Mouse (Mus musculus) Patski (cell line): ENCODE results near the gene Paxx. TPM values are rescaled to one million over a fixed set of nuclear protein-coding genes. Genes with fewer than 3 reads are reported as not detected.
A peak's percentile ranks its signal among the peaks of the same experiment; 100 is the strongest.

Experiments used
- ATAC-seq: fragments of 100-300 bp; one replicate; pipeline ENCODE4 v1.8.0; 2021
- CTCF ChIA-PET: fragments of 350-600 bp; sonication (Branson Sonifier 250); formaldehyde crosslinking; loops from one replicate; lab custom pipeline; 2022; ENCODE audit warnings: inconsistent platforms; lab: Charles Lee
- POLR2A ChIA-PET: fragments of 350-600 bp; sonication (Branson Sonifier 250); formaldehyde crosslinking; loops from one replicate; lab custom pipeline; 2022; ENCODE audit warnings: antibody characterized with exemption, inconsistent platforms; lab: Charles Lee
- DNase-seq: peaks from one replicate; pipeline ENCODE4 v3.0.0-alpha.2; 2011; ENCODE audit warnings: low read depth, low spot score
- H3K27me3 ChIP-seq: fragments of 371-371 bp; one replicate; pipeline ENCODE4 v1.5.1; 2021
- CTCF ChIP-seq: fragments of 100-300 bp; IDR thresholded peaks from one replicate; pipeline ENCODE4 v1.5.1; 2021
- in situ Hi-C: fragments of 300-500 bp; cut with MboI; formaldehyde crosslinking; loops from 3 replicates; pipeline ENCODE4 v1.11.1; 2018; ENCODE audit warnings: low pct_unique_long_range_greater_than_20kb, mixed read lengths
- polyA plus RNA-seq: library from polyadenylated mRNA; unstranded; gene quantifications from one replicate; pipeline ENCODE4 v1.2.3, GENCODE M21; 2021

The Paxx gene
- polyA plus RNA-seq: 23.3 TPM

- in situ Hi-C loops: no loop called here
- DNase-seq (peak; percentile 92), ATAC-seq (peak; percentile 86)
- ChIA-PET POLR2A (interaction anchor here (0.7 to 1.5 kb wide), 3 partner anchors 23 to 49 kb away, joined by 3 to 5 read pairs (median 4); partner anchors contain the start of gene Abca2), CTCF (interaction anchor here (1.0 to 1.1 kb wide), 3 partner anchors 20 to 131 kb away, joined by 3 read pairs; no protein-coding TSS in a partner anchor)
- no peaks in the 10 kb centered on the region for H3K27me3 ChIP-seq
- no peak for TF ChIP-seq CTCF
Observed at GRCm38 (mm10) chr2:25460551-25461309, at the start of gene Paxx. Gene Paxx (minus strand): TSS chr2:25461094.

GRCm38 (mm10) chr2:25509912-25510311, 49.0 kb upstream of the Paxx start:
- ChIA-PET CTCF (interaction anchor here (0.8 to 4.7 kb wide), 4 partner anchors 12 to 51 kb away, joined by 4 to 35 read pairs (median 6); partner anchors contain the start of gene Traf2), POLR2A (interaction anchor here (0.5 kb wide), 1 partner anchor 11 kb away, joined by 3 read pairs; no protein-coding TSS in a partner anchor)
- ATAC-seq (no peak), DNase-seq (no peak)
- no peaks in the 10 kb centered on the region for H3K27me3 ChIP-seq
- in situ Hi-C loops: no loop called here
- no peak for TF ChIP-seq CTCF

- ChIA-PET CTCF (interaction anchor here (0.6 to 1.4 kb wide), 2 partner anchors 59 to 74 kb away, joined by 3 read pairs; no protein-coding TSS in a partner anchor), POLR2A (no interaction called here)
- H3K27me3 ChIP-seq: no peaks in the 10 kb centered on the region
- DNase-seq: no peak
- in situ Hi-C loops: no loop called here
- no peak for ATAC-seq
- TF ChIP-seq CTCF: no peak
Observed at GRCm38 (mm10) chr2:25506964-25507363, 46.1 kb upstream of the Paxx start.

- DNase-seq: no peak
- ATAC-seq: no peak
- H3K27me3 ChIP-seq: no peaks in the 10 kb centered on the region
- ChIA-PET CTCF (no interaction called here), POLR2A (no interaction called here)
- TF ChIP-seq CTCF: no peak
- in situ Hi-C loops: no loop called here
Observed at GRCm38 (mm10) chr2:25505860-25506259, 45.0 kb upstream of the Paxx start.

GRCm38 (mm10) chr2:25505000-25505399, 44.1 kb upstream of the Paxx start:
- in situ Hi-C loops: no loop called here
- ChIA-PET POLR2A (interaction anchor here (1.0 kb wide), 1 partner anchor 44 kb away, joined by 3 read pairs; no protein-coding TSS in a partner anchor), CTCF (no interaction called here)
- TF ChIP-seq CTCF: no peak
- DNase-seq (no peak), ATAC-seq (no peak)
- H3K27me3 ChIP-seq: no peaks in the 10 kb centered on the region

DNA sequence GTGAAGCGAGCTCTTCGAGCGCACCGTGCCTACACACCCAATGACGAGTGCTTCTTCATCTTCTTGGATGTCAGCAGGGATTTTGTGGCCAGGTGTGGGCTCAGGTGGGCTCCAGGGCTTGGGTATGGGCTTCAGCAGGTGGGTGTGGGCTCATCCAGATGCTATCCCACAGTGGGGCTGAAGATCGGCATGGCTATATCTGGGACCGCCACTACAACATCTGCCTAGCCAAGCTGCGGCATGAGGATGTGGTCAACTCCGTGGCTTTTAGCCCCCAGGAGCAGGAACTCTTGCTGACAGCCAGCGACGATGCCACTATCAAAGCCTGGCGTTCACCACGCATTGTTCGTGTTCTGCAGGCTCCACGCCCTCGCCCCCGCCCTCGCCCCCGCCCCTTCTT, 43.6 kb upstream of the Paxx start:
- in situ Hi-C loops: no loop called here
- ChIA-PET CTCF (no interaction called here), POLR2A (interaction anchor here (0.7 to 1.0 kb wide), 2 partner anchors 43 to 44 kb away, joined by 3 read pairs; no protein-coding TSS in a partner anchor)
- ATAC-seq: no peak
- H3K27me3 ChIP-seq: no peaks in the 10 kb centered on the region
- DNase-seq: no peak
- no peak for TF ChIP-seq CTCF

GRCm38 (mm10) chr2:25502726-25503125, 41.8 kb upstream of the Paxx start:
- H3K27me3 ChIP-seq: no peaks in the 10 kb centered on the region
- in situ Hi-C loops: no loop called here
- no peak for ATAC-seq
- ChIA-PET POLR2A (interaction anchor here (2.7 kb wide), 1 partner anchor 45 kb away, joined by 9 read pairs; no protein-coding TSS in a partner anchor), CTCF (interaction anchor here (1.3 kb wide), 1 partner anchor 23 kb away, joined by 3 read pairs; no protein-coding TSS in a partner anchor)
- DNase-seq: no peak
- TF ChIP-seq CTCF: no peak

- ChIA-PET POLR2A (interaction anchor here (2.7 kb wide), 1 partner anchor 46 kb away, joined by 9 read pairs; no protein-coding TSS in a partner anchor), CTCF (interaction anchor here (1.3 kb wide), 1 partner anchor 22 kb away, joined by 3 read pairs; no protein-coding TSS in a partner anchor)
- no peak for ATAC-seq
- in situ Hi-C loops: no loop called here
- TF ChIP-seq CTCF: no peak
- no peak for DNase-seq
- no peaks in the 10 kb centered on the region for H3K27me3 ChIP-seq
Observed at GRCm38 (mm10) chr2:25501593-25502486, 40.9 kb upstream of the Paxx start, which contains the start of gene C8g. Gene C8g (minus strand): TSS chr2:25501719.

GRCm38 (mm10) chr2:25500576-25501405, 39.9 kb upstream of the Paxx start, which contains the start of gene Fbxw5:
Gene Fbxw5 (plus strand): TSS chr2:25500750.
- peak; percentile 78 for DNase-seq
- POLR2A ChIA-PET: interaction anchor here (0.6 to 2.7 kb wide), 2 partner anchors 39 to 47 kb away, joined by 3 to 9 read pairs; no protein-coding TSS in a partner anchor
- peak; percentile 60 for ATAC-seq
- TF ChIP-seq CTCF: no peak
- no peaks in the 10 kb centered on the region for H3K27me3 ChIP-seq
- in situ Hi-C loops: no loop called here
- CTCF ChIA-PET: no interaction called here
